Mouse (Mus musculus) CH12.LX (cell line): Measurements from ENCODE around the gene Nr1i3. TPM values are rescaled to one million over a fixed set of nuclear protein-coding genes. Genes with fewer than 3 reads are reported as not detected.
A peak's percentile ranks its signal among the peaks of the same experiment; 100 is the strongest.

Source experiments
- DNase-seq: peaks from one replicate; pipeline ENCODE4 v3.0.0-alpha.2; 2013; ENCODE audit errors: extremely low read depth
- H3K27ac ChIP-seq: 2 replicates; pipeline ENCODE4 v1.5.1; 2012; ENCODE audit warnings: low read depth, mild to moderate bottlenecking, control low read depth, moderate library complexity; ENCODE audit not compliant: insufficient read depth
- H3K27me3 ChIP-seq: replicated peaks from 2 replicates; pipeline ENCODE3; 2012; ENCODE audit warnings: inconsistent platforms
- H3K36me3 ChIP-seq, 2 experiments: replicated peaks in 1 of 2; 2 replicates each; pipeline versions ENCODE3 to v1.6.1; 2012; ENCODE audit warnings: inconsistent platforms in 1 of 2, low read length in 1 of 2, mild to moderate bottlenecking in 1 of 2, mixed read lengths in 1 of 2, moderate library complexity in 1 of 2; ENCODE audit not compliant: control insufficient read depth in 1 of 2, insufficient read depth in 1 of 2
- H3K4me1 ChIP-seq, 2 experiments: 2 replicates each; pipeline ENCODE4 v1.6.1; 2012; ENCODE audit warnings: inconsistent platforms in 1 of 2, moderate library complexity in 1 of 2; ENCODE audit not compliant: insufficient read depth in 2 of 2, control insufficient read depth in 1 of 2
- H3K4me2 ChIP-seq: 2 replicates; pipeline ENCODE4 v1.6.1; 2012; ENCODE audit warnings: low read depth, mild to moderate bottlenecking, control low read depth; ENCODE audit not compliant: poor library complexity, insufficient read depth, severe bottlenecking
- H3K4me3 ChIP-seq, 3 experiments: fragments of 150-350 bp in 1 of 3; sonication (generic) in 1 of 3; replicated peaks in 1 of 3; 2 replicates each; pipeline versions ENCODE3 to v1.5.1; 2011 to 2012; ENCODE audit warnings: low read depth in 2 of 3, low read length in 2 of 3, mild to moderate bottlenecking in 2 of 3, moderate library complexity in 2 of 3, control low read depth in 1 of 3, improper control_type of control experiment in 1 of 3, inconsistent platforms in 1 of 3, mixed read lengths in 1 of 3; ENCODE audit not compliant: poor library complexity in 1 of 3
- H3K79me2 ChIP-seq: replicated peaks from 2 replicates; pipeline ENCODE4 v1.6.1; 2012; ENCODE audit warnings: mild to moderate bottlenecking, moderate library complexity; ENCODE audit not compliant: control insufficient read depth, poor library complexity, insufficient read depth, severe bottlenecking; ENCODE audit errors: extremely low read depth
- H3K9ac ChIP-seq: 2 replicates; pipeline ENCODE4 v1.6.1; 2012; ENCODE audit warnings: low read depth, mild to moderate bottlenecking, control low read depth, moderate library complexity; ENCODE audit not compliant: insufficient read depth
- H3K9me3 ChIP-seq: replicated peaks from 2 replicates; pipeline ENCODE3; 2012; ENCODE audit warnings: low read length, inconsistent platforms, mixed read lengths
- BHLHE40 ChIP-seq: IDR thresholded peaks from 2 replicates; pipeline ENCODE4 v1.6.1; 2011; ENCODE audit warnings: mild to moderate bottlenecking, low read depth, low read length, improper control_type of control experiment
- CHD1 ChIP-seq: IDR thresholded peaks from 2 replicates; pipeline ENCODE4 v1.6.1; 2012; ENCODE audit warnings: low read depth, low read length, improper control_type of control experiment, inconsistent platforms
- CHD2 ChIP-seq: IDR thresholded peaks from 2 replicates; pipeline ENCODE4 v1.6.1; 2011; ENCODE audit warnings: low read length, improper control_type of control experiment
- CTCF ChIP-seq, 2 experiments: IDR thresholded peaks in 1 of 2; conservative IDR thresholded peaks in 1 of 2; 2 replicates each; pipeline ENCODE4 v1.5.1; 2011 to 2012; ENCODE audit warnings: low read depth in 2 of 2, low read length in 2 of 2, improper control_type of control experiment in 1 of 2, inconsistent platforms in 1 of 2, mild to moderate bottlenecking in 1 of 2, moderate library complexity in 1 of 2
- GABPA ChIP-seq: IDR thresholded peaks from 2 replicates; pipeline ENCODE4 v1.6.1; 2012; ENCODE audit warnings: low read depth, low read length, improper control_type of control experiment, inconsistent platforms; ENCODE audit not compliant: insufficient replicate concordance
- IRF4 ChIP-seq: IDR thresholded peaks from 2 replicates; pipeline ENCODE4 v1.6.1; 2014; ENCODE audit warnings: low read depth, mild to moderate bottlenecking, inconsistent platforms, low read length, improper control_type of control experiment
- JUN ChIP-seq: IDR thresholded peaks from 2 replicates; pipeline ENCODE4 v1.6.1; 2011; ENCODE audit warnings: low read depth, mild to moderate bottlenecking, low read length, improper control_type of control experiment, moderate library complexity; ENCODE audit not compliant: insufficient read depth
- MAFK ChIP-seq: IDR thresholded peaks from 2 replicates; pipeline ENCODE4 v1.6.1; 2011; ENCODE audit warnings: low read length, improper control_type of control experiment; ENCODE audit not compliant: insufficient replicate concordance
- MAX ChIP-seq: IDR thresholded peaks from 2 replicates; pipeline ENCODE4 v1.6.1; 2011; ENCODE audit warnings: low read length, improper control_type of control experiment
- MAZ ChIP-seq: IDR thresholded peaks from 2 replicates; pipeline ENCODE4 v1.6.1; 2012; ENCODE audit warnings: low read depth, mild to moderate bottlenecking, inconsistent platforms, low read length, improper control_type of control experiment, moderate library complexity
- MEF2A ChIP-seq: IDR thresholded peaks from 2 replicates; pipeline ENCODE4 v1.6.1; 2014; ENCODE audit warnings: low read depth, mild to moderate bottlenecking, inconsistent platforms, low read length, improper control_type of control experiment, borderline replicate concordance
- MXI1 ChIP-seq: IDR thresholded peaks from 2 replicates; pipeline ENCODE4 v1.6.1; 2011; ENCODE audit warnings: mild to moderate bottlenecking, low read depth, low read length, improper control_type of control experiment
- NELFE ChIP-seq: IDR thresholded peaks from 2 replicates; pipeline ENCODE4 v1.6.1; 2011; ENCODE audit warnings: low read depth, low read length, improper control_type of control experiment
- PAX5 ChIP-seq: IDR thresholded peaks from 2 replicates; pipeline ENCODE4 v1.6.1; 2012; ENCODE audit warnings: low read length, inconsistent platforms, mixed read lengths
- POLR2A ChIP-seq: IDR thresholded peaks from 2 replicates; pipeline ENCODE4 v1.6.1; 2011; ENCODE audit warnings: low read depth, mild to moderate bottlenecking, improper control_type of control experiment, low read length
- POLR2AphosphoS2 ChIP-seq: IDR thresholded peaks from 2 replicates; pipeline ENCODE4 v1.6.1; 2011; ENCODE audit warnings: low read depth, low read length, improper control_type of control experiment
- RAD21 ChIP-seq: IDR thresholded peaks from 2 replicates; pipeline ENCODE4 v1.6.1; 2011; ENCODE audit warnings: low read depth, mild to moderate bottlenecking, low read length, improper control_type of control experiment, moderate library complexity
- RCOR1 ChIP-seq: conservative IDR thresholded peaks from 2 replicates; pipeline ENCODE4 v1.6.1; 2012; ENCODE audit warnings: low read depth, mild to moderate bottlenecking, inconsistent platforms, low read length, improper control_type of control experiment
- SIN3A ChIP-seq: IDR thresholded peaks from 2 replicates; pipeline ENCODE4 v1.6.1; 2012; ENCODE audit warnings: low read length, improper control_type of control experiment, inconsistent platforms
- SMC3 ChIP-seq: IDR thresholded peaks from 2 replicates; pipeline ENCODE4 v1.6.1; 2011; ENCODE audit warnings: low read depth, low read length, improper control_type of control experiment
- TBP ChIP-seq: conservative IDR thresholded peaks from 2 replicates; pipeline ENCODE4 v1.6.1; 2011; ENCODE audit warnings: low read depth, low read length, improper control_type of control experiment
- TCF12 ChIP-seq: IDR thresholded peaks from 2 replicates; pipeline ENCODE4 v1.6.1; 2014; ENCODE audit warnings: low read depth, mild to moderate bottlenecking, inconsistent platforms, low read length, improper control_type of control experiment
- UBTF ChIP-seq: IDR thresholded peaks from 2 replicates; pipeline ENCODE4 v1.6.1; 2012; ENCODE audit warnings: low read depth, mild to moderate bottlenecking, inconsistent platforms, low read length, improper control_type of control experiment, moderate library complexity
- USF1 ChIP-seq: IDR thresholded peaks from 2 replicates; pipeline ENCODE4 v1.6.1; 2014; ENCODE audit warnings: low read depth, mild to moderate bottlenecking, inconsistent platforms, low read length, improper control_type of control experiment
- ZKSCAN1 ChIP-seq: IDR thresholded peaks from 2 replicates; pipeline ENCODE4 v1.6.1; 2012; ENCODE audit warnings: low read depth, inconsistent platforms, low read length, improper control_type of control experiment, borderline replicate concordance
- ZMIZ1 ChIP-seq: IDR thresholded peaks from 2 replicates; pipeline ENCODE4 v1.6.1; 2012; ENCODE audit warnings: low read depth, mild to moderate bottlenecking, inconsistent platforms, low read length, improper control_type of control experiment
- ZNF384 ChIP-seq: IDR thresholded peaks from 2 replicates; pipeline ENCODE4 v1.6.1; 2012; ENCODE audit warnings: low read depth, low read length, improper control_type of control experiment, inconsistent platforms
- dilution Hi-C: fragments of 300-500 bp; cut with MboI; formaldehyde crosslinking; loops from 2 replicates; pipeline ENCODE4 v1.14.3; 2020; ENCODE audit warnings: low sequenced_read_pairs; ENCODE audit not compliant: extremely low pct_unique_long_range_greater_than_20kb, extremely low pct_ligation_motif_present
- in situ Hi-C: fragments of 300-500 bp; cut with MboI; formaldehyde crosslinking; loops from 3 replicates; pipeline ENCODE4 v1.14.3; 2019; ENCODE audit warnings: low sequenced_read_pairs, low pct_ligation_motif_present, low pct_unique_long_range_greater_than_20kb, mixed read lengths
- polyA plus RNA-seq: library from polyadenylated mRNA; unstranded; fragments of >175 nt; gene quantifications from 2 replicates; pipeline ENCODE4 v1.2.1, GENCODE M21; 2012; ENCODE audit warnings: low read depth; ENCODE audit not compliant: insufficient read length
- total RNA-seq, 2 experiments: library from RNA; depleted of rRNA; stranded (reverse); fragments of 300-350 nt in 1 of 2; fragments of >200 nt in 1 of 2; gene quantifications; 2 replicates each; pipeline ENCODE4 v1.2.3; 2012 to 2014

Gene Nr1i3
- total and polyA plus RNA-seq, 3 experiments = 0.23 to 1.2 TPM; not detected in 1

GRCm38 (mm10) chr1:171183025-171183424 lies 30.7 kb upstream of the Nr1i3 start:
- Histone ChIP-seq H3K4me1 (peaks cover 8 to 15% of the 10 kb centered on the region in 2 experiments), H3K27ac (no peak overlapping the region)
- dilution Hi-C loops = no loop called here

GRCm38 (mm10) chr1:171183620-171184019 lies 30.1 kb upstream of the Nr1i3 start:
- H3K9me3 ChIP-seq = no peaks in the 10 kb centered on the region
- H3K4me3 ChIP-seq = no peak overlapping the region
- H3K4me2 ChIP-seq = peak overlapping the region; percentile 2; the same call in 1 of the 2 replicates
- H3K36me3 ChIP-seq = no peaks in the 10 kb centered on the region
- no peak for TF ChIP-seq TCF12
- TF ChIP-seq MEF2A = peak; percentile 82; the same call in 1 of the 2 replicates
- no peak for TF ChIP-seq TBP
- TF ChIP-seq ZMIZ1 = no peak
- TF ChIP-seq RCOR1 = no peak
- TF ChIP-seq CHD2 = peak; percentile 34; the same call in 1 of the 2 replicates
- no peak for TF ChIP-seq POLR2AphosphoS2
- TF ChIP-seq UBTF = no peak
- no peak for TF ChIP-seq ZKSCAN1
- TF ChIP-seq GABPA = no peak
- no peak for TF ChIP-seq SIN3A
- TF ChIP-seq CHD1 = no peak
- TF ChIP-seq BHLHE40 = peak; percentile 44; the same call in 1 of the 2 replicates
- no peak for TF ChIP-seq JUN
- TF ChIP-seq MAZ = 0 out of 2 replicates have a peak, but pooled peaks have one; percentile 10
- no peak for TF ChIP-seq MXI1
- no peak for TF ChIP-seq NELFE
- TF ChIP-seq SMC3 = no peak
- no peak for TF ChIP-seq PAX5
- no peak for TF ChIP-seq USF1
- TF ChIP-seq, all 38 proteins: peak for 4
- H3K79me2 ChIP-seq = no peaks in the 10 kb centered on the region
- no peaks in the 10 kb centered on the region for H3K27me3 ChIP-seq
- no peak overlapping the region for H3K27ac ChIP-seq
- no peak overlapping the region for H3K9ac ChIP-seq
- in situ Hi-C loops = no loop called here
- peak; percentile 31 for DNase-seq
- dilution Hi-C loops = no loop called here
- H3K4me1 ChIP-seq = peaks cover 8 to 15% of the 10 kb centered on the region in 2 experiments

More at GRCm38 (mm10) chr1:171183025-171183424, 30.7 kb upstream of the Nr1i3 start:
- Histone ChIP-seq H3K79me2 (no peaks in the 10 kb centered on the region), H3K9me3 (no peaks in the 10 kb centered on the region), H3K4me3 (no peak overlapping the region), H3K9ac (no peak overlapping the region), H3K4me2 (no peak overlapping the region), H3K27me3 (no peaks in the 10 kb centered on the region), H3K36me3 (no peaks in the 10 kb centered on the region)
- no peak for TF ChIP-seq MEF2A
- TF ChIP-seq MAZ = no peak
- TF ChIP-seq POLR2AphosphoS2 = no peak
- TF ChIP-seq JUN = no peak
- TF ChIP-seq CHD2 = no peak
- TF ChIP-seq MAX = no peak
- TF ChIP-seq ZNF384 = no peak
- no peak for TF ChIP-seq IRF4
- no peak for TF ChIP-seq POLR2A
- no peak for TF ChIP-seq CTCF (conservative IDR thresholded peaks at IDR 0.05 in 1 of 2, IDR thresholded peaks at IDR 0.05 in 1 of 2; ENCODE audit: low read depth in 2 of 2, low read length in 2 of 2)
- TF ChIP-seq TBP = no peak
- no peak for TF ChIP-seq RAD21
- no peak for TF ChIP-seq MAFK
- TF ChIP-seq USF1 = no peak
- DNase-seq = no peak
- in situ Hi-C loops = no loop called here
